Mouse (Mus musculus): ENCODE measurements around the gene Paqr5. TPM values are rescaled to one million over a fixed set of nuclear protein-coding genes. Genes with fewer than 3 reads are reported as not detected.

The Paqr5 gene
- 20.5 and 30.6 TPM in 2 replicates for polyA plus RNA-seq (2015; fragmentation: Nextera tagmentation; extraction: Ambion mirVana)

DNA sequence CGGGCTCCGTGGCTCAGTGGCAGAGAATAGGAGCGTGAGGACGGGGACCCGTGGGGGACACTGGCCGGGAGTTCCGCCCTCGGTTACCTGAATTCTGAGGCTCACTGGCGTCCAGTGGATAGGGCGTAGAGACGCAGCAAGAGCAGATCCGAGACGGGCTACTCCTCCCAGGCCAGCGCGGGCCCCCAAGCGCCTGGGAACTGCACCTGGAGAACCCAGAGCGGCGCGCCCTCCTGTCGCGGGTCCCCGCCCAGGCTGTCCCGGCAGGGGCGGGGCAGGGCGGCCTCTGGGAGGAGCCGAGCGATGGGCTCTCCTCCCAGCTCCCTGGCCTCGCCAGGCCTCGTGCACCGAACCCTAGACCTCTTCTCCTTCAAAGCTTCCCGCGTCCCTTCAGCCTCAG lies at the start of gene Paqr5:
Gene Paqr5 (minus strand): TSS at position 257 of the 400 bp plus-strand sequence.
- Histone ChIP-seq H3K9me3 (no peaks in the 10 kb centered on the region), H3K36me3 (no peaks in the 10 kb centered on the region), H3K9ac (peak within 1 kb of the TSS; percentile 23; the same call in 1 of the 2 replicates), H3K27me3 (replicated peaks) (peaks cover 5% of the 10 kb centered on the region; the same call in 1 of the 2 replicates), H3K4me2 (peak within 1 kb of the TSS; percentile 88), H3K27ac (0 out of 2 replicates have a peak within 1 kb of the TSS, but pooled peaks have one; percentile 18), H3K4me1 (peaks cover 18% of the 10 kb centered on the region), H3K4me3 (replicated peaks) (peak within 1 kb of the TSS; percentile 49)
- WGBS, result 0% methylated on average over 32 of the region's 32 CpGs
- peak; percentile 88 for ATAC-seq (ENCODE audit: insufficient read depth, low FRiP score, low read depth)

DNA sequence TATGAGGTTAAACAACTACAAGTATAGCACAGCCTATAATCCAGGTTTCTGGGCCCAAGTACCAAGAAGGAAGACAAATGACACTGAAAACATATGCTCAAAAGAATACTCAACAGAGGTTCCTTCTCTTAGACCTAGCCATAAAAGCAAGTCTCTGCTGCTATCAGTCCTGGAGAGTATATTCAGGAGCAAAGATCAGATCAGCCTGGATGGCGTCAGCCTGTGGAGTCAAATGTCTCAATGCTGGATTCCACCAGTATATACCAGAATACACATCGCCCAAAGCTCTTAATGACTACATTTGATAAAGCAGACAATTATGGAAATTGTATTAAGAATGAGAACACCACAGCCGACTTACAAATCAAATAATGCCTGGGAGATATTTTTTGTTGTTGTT lies 35.6 kb upstream of the Paqr5 start:
- Histone ChIP-seq H3K9me3 (no peaks in the 10 kb centered on the region), H3K4me1 (no peaks in the 10 kb centered on the region), H3K9ac (no peak overlapping the region), H3K36me3 (peaks cover 2% of the 10 kb centered on the region; the same call in 1 of the 2 replicates), H3K27ac (no peak overlapping the region), H3K4me2 (no peak overlapping the region), H3K27me3 (replicated peaks) (no peaks in the 10 kb centered on the region), H3K4me3 (replicated peaks) (no peak overlapping the region)
- 85% methylated on average over 3 of the region's 3 CpGs for WGBS
- ATAC-seq (ENCODE audit: insufficient read depth, low FRiP score, low read depth), result no peak

DNA sequence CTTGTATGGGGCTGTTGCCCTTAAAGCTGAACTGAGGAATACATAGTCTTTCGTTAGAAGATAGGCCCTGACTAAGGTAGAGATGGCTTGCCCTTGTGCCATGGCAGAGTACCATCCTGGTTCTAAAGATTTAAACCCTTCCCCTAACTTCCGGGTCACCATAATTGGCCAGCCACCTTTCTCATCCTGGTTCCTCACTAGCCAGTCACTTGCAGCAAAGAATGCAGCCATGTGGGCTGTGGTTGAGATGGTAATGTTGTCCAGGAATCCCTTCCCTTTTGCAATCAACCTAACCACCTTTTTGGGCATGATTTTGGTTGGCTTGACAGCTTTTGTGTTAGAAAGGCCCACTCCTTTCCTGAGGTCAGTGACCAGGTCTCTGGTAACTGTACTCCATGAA lies 33.8 kb upstream of the Paqr5 start:
- peaks cover 2% of the 10 kb centered on the region; the same call in 1 of the 2 replicates for H3K36me3 ChIP-seq

DNA sequence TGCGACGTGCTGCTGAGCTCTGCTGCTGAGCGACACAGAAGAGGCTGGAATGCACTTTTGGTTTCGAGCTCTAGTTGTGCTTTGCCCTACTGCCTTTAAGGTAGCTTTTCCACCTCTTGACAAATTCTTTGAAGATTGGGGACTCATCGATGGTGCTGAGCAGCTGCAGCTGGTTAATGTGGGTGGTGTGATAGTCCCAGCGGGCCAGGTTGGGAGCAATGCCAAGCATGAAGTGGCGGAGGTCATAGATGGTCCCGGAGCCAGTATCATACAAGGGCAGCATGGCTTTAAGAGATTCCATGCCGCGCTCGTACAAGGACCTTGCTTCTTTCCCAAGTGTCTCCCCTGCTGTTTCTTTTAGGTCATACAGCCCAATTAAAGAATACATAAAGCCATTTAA lies 33.3 kb upstream of the Paqr5 start:
- Histone ChIP-seq H3K9ac (no peak overlapping the region), H3K36me3 (peaks cover 2% of the 10 kb centered on the region; the same call in 1 of the 2 replicates), H3K4me3 (replicated peaks) (no peak overlapping the region), H3K27ac (no peak overlapping the region), H3K4me1 (no peaks in the 10 kb centered on the region), H3K9me3 (no peaks in the 10 kb centered on the region), H3K27me3 (replicated peaks) (no peaks in the 10 kb centered on the region), H3K4me2 (no peak overlapping the region)
- 87% methylated on average over 11 of the region's 11 CpGs for WGBS
- no peak for ATAC-seq (ENCODE audit: insufficient read depth, low FRiP score, low read depth)

More for the DNA sequence above, 33.8 kb upstream of the Paqr5 start:
- Histone ChIP-seq H3K4me1 (no peaks in the 10 kb centered on the region), H3K9me3 (no peaks in the 10 kb centered on the region), H3K4me2 (no peak overlapping the region), H3K9ac (no peak overlapping the region), H3K27me3 (replicated peaks) (no peaks in the 10 kb centered on the region), H3K27ac (no peak overlapping the region), H3K4me3 (replicated peaks) (no peak overlapping the region)
- 92% methylated on average over 2 of the region's 2 CpGs for WGBS
- no peak for ATAC-seq (ENCODE audit: insufficient read depth, low FRiP score, low read depth)

DNA sequence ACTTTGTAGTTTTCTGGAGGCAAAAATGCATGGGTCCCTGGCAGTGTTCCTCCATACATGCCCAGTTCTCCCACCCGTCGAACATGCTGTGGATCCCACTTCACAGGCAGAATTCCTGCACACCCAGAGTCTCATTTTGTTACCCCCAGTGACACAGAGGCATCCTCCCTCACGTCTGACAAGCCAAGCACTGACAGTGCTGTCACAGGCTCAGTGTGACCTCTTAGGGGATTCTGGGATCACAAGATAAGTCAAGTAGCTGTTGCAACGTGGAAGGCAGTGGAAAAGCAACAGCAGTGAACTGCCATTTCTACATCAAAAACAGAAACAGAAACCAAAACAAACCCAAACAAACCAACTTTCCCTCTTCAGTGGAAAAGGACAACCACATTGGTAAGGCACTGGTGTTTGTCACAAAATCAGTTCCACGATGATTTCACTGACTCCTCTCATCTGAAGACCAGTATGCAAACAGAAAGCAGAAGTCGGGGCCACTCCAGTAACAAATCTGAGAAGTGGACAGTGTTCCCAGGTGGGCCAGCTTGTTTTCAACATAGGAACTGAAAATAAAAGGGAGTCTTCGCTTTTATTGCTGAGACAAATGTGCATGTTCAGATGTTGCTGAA lies 31.3 kb upstream of the Paqr5 start:
- Histone ChIP-seq H3K4me3 (replicated peaks) (no peak overlapping the region), H3K4me2 (no peak overlapping the region), H3K9me3 (no peaks in the 10 kb centered on the region), H3K4me1 (no peaks in the 10 kb centered on the region), H3K9ac (no peak overlapping the region), H3K36me3 (peaks cover 2% of the 10 kb centered on the region; the same call in 1 of the 2 replicates), H3K27me3 (replicated peaks) (no peaks in the 10 kb centered on the region), H3K27ac (no peak overlapping the region)
- 73% methylated on average over 7 of the region's 7 CpGs for WGBS
- ATAC-seq (ENCODE audit: insufficient read depth, low FRiP score, low read depth), result no peak

DNA sequence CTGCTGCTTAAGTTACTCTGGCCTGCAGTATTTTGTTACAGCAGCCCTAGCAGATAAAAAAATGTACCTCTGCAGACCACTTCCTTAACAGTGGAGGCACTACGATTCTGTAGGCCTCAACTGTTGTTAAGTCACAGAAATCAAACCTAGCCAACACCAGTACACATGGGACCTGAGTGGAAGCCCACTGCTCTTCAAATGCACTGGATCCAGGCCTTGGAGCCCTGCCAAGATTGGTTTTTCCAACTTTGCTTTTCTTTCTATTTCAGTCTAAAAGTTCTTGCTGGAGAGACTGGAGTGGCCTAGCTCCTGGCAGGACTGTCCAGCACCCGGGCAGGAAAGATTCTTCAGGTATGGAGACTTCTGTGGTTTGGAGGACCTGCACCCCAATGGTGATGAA lies 29.6 kb upstream of the Paqr5 start:
- no peaks in the 10 kb centered on the region for H3K4me1 ChIP-seq
- H3K4me2 ChIP-seq, result no peak overlapping the region
- WGBS, result 87% methylated on average over 2 of the region's 2 CpGs
- H3K27me3 ChIP-seq (replicated peaks), result no peaks in the 10 kb centered on the region
- H3K36me3 ChIP-seq, result peaks cover 2% of the 10 kb centered on the region; the same call in 1 of the 2 replicates
- H3K9ac ChIP-seq, result no peak overlapping the region
- no peaks in the 10 kb centered on the region for H3K9me3 ChIP-seq
- no peak for ATAC-seq (ENCODE audit: insufficient read depth, low FRiP score, low read depth)
- no peak overlapping the region for H3K27ac ChIP-seq
- no peak overlapping the region for H3K4me3 ChIP-seq (replicated peaks)

DNA sequence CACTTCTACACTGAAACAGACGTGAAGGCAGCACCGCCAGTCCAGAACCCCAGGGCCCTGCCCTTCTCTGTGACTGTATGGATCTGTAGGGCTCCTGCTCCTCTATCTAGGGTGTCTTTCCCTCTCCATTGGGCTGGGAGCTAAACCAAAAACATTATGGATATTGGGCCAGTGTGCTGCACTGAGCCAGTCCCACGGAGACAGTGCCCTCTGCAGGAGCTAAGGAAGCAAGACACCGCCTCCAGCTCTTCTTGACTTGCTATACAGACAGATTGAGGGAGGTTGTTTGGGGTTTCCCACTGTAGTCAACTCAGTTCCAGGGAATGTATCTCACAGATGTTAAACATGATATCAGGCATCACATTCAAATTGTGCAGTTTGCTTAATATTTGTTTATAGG lies 24.1 kb upstream of the Paqr5 start:
- no peak overlapping the region for H3K27ac ChIP-seq
- H3K4me1 ChIP-seq, result no peaks in the 10 kb centered on the region
- no peak overlapping the region for H3K9ac ChIP-seq
- no peaks in the 10 kb centered on the region for H3K27me3 ChIP-seq (replicated peaks)
- H3K4me2 ChIP-seq, result no peak overlapping the region
- H3K9me3 ChIP-seq, result no peaks in the 10 kb centered on the region
- no peak for ATAC-seq (ENCODE audit: insufficient read depth, low FRiP score, low read depth)
- no peaks in the 10 kb centered on the region for H3K36me3 ChIP-seq
- H3K4me3 ChIP-seq (replicated peaks), result no peak overlapping the region
- 45% methylated on average over 4 of the region's 4 CpGs for WGBS

DNA sequence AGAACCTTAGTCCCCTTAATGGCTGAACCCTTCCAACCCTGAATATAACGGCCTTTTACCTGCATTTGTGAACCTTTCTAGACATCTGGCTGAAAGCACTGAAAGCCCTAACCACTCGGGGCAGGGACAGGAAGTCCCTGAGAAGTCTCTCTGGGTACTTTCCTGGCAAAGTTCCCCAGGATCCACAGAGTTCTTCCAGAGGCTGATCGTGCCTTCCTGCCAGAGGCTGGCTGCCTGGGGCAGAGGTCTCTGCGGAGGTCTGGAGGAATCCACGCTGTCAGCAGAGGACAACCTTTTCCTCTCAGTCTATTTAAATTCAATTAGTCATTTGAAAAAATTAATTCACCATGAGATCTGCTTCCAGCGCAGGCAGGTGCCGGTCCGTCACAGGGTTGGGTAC lies 22.5 kb upstream of the Paqr5 start:
- Histone ChIP-seq H3K9me3 (no peaks in the 10 kb centered on the region), H3K27ac (no peak overlapping the region), H3K4me2 (no peak overlapping the region), H3K36me3 (no peaks in the 10 kb centered on the region), H3K9ac (no peak overlapping the region), H3K4me3 (replicated peaks) (no peak overlapping the region), H3K27me3 (replicated peaks) (no peaks in the 10 kb centered on the region), H3K4me1 (no peaks in the 10 kb centered on the region)
- no peak for ATAC-seq (ENCODE audit: insufficient read depth, low FRiP score, low read depth)
- 61% methylated on average over 8 of the region's 8 CpGs for WGBS

DNA sequence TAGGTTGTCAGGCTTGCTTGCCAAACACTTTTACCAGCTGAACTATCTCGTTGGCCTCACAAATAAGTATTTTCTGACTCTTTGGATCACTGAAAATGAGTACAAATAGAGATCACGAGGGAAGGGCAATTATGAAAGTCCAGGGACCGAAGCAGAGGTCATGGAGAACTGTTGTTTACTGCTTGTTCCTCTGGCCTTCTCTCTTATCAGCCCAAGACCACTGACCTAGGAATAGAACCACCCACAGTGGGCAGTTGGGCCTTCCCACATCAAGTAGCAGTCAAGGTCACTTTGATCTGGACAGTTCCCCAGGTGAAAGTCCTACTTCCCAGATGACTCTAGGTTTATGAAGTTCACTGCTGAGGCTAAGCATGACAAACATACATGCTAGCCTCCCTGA lies 15.5 kb upstream of the Paqr5 start:
- Histone ChIP-seq H3K4me2 (no peak overlapping the region), H3K9ac (no peak overlapping the region), H3K36me3 (no peaks in the 10 kb centered on the region), H3K27me3 (replicated peaks) (no peaks in the 10 kb centered on the region), H3K27ac (no peak overlapping the region), H3K4me3 (replicated peaks) (no peak overlapping the region), H3K9me3 (no peaks in the 10 kb centered on the region), H3K4me1 (peaks cover 3% of the 10 kb centered on the region; the same call in 1 of the 2 replicates)
- WGBS, result 81% methylated on average over 3 of the region's 3 CpGs
- no peak for ATAC-seq (ENCODE audit: insufficient read depth, low FRiP score, low read depth)

DNA sequence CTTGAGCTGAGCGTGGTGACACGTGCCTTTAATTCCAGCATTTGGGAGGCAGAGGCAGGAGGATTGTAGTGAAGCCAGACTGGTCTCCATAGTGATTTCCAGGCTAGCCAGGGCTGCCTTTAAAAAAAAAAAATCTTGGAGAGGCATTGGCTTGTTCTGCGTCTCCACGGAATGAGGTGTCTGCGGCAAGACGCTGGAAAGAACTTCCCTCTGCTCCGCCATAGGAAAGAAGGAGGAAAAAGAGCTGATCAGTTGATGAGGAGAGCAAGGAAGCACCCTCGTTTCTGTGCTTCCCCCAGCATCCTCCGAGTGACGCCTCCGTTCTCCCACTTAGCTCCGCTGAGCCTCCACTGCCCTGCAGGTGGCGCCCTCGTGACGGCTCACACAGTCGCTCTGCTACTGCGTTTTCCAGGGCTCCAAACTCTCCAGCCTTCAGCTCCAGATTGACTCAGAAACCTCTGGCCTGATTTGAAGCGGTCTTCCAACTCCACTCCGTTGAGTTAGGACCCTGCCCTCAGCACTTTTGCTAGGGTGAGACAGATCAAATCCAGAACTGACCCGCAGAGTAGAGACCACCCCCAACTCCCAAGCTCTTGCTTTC lies 13.5 kb upstream of the Paqr5 start:
- 7% methylated on average over 20 of the region's 20 CpGs for whole genome bisulfite sequencing
- H3K27ac ChIP-seq, result no peak overlapping the region
- no peak overlapping the region for H3K9ac ChIP-seq
- peak overlapping the region; percentile 34; the same call in 1 of the 2 replicates for H3K4me2 ChIP-seq
- H3K27me3 ChIP-seq (replicated peaks), result no peaks in the 10 kb centered on the region
- H3K4me3 ChIP-seq (replicated peaks), result no peak overlapping the region
- H3K9me3 ChIP-seq, result no peaks in the 10 kb centered on the region
- ATAC-seq (ENCODE audit: insufficient read depth, low FRiP score, low read depth), result no peak
- peaks cover 3% of the 10 kb centered on the region; the same call in 1 of the 2 replicates for H3K4me1 ChIP-seq
- H3K36me3 ChIP-seq, result no peaks in the 10 kb centered on the region

DNA sequence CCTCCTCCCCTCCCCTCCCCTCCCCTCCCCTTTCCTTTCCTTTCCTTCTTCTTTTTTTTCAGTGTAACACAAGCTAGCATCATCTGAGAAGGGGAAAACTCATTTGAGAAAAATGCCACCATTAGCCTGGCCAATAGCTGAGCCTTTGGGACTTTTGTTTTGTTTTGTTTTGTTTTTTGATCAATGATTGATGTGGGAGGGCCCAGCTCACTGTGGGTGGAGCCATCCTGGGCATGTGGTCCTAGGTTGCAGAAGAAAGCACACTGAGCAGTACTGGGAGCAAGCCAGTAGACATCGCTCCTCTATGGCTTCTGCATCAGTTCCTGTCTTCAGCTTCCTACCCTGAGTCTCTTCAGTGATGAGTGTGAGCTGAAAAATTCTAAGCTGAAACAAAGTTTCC lies 9.2 kb upstream of the Paqr5 start:
- Histone ChIP-seq H3K27ac (no peak overlapping the region), H3K27me3 (replicated peaks) (no peaks in the 10 kb centered on the region), H3K4me1 (peaks cover 3% of the 10 kb centered on the region; the same call in 1 of the 2 replicates), H3K36me3 (no peaks in the 10 kb centered on the region), H3K4me2 (no peak overlapping the region), H3K4me3 (replicated peaks) (no peak overlapping the region), H3K9ac (no peak overlapping the region), H3K9me3 (no peaks in the 10 kb centered on the region)
- 93% methylated on average over 1 of the region's 1 CpGs for WGBS
- ATAC-seq (ENCODE audit: insufficient read depth, low FRiP score, low read depth), result no peak

DNA sequence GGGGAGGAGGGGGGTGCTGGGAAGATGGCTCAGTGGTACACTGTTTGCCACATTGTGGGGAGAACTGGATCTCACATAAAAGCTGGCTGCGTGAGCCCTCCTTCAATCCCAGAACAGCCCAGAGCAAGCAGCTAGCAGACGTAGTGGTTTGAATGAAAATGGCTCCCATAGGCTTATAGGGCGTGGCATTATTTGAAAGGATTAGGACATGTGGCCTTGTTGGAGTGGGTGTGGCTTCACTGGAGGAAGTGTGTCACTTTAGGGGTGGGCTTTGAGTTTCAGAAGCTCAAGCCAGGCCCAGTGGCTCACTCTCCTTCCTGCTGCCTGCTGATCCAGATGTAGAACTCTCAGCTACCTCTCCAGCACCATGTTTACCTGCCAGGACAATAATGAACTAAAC lies 5.5 kb upstream of the Paqr5 start:
- 95% methylated on average over 3 of the region's 3 CpGs for WGBS
- H3K9me3 ChIP-seq, result no peaks in the 10 kb centered on the region
- no peak overlapping the region for H3K9ac ChIP-seq
- no peak overlapping the region for H3K4me2 ChIP-seq
- no peaks in the 10 kb centered on the region for H3K36me3 ChIP-seq
- ATAC-seq (ENCODE audit: insufficient read depth, low FRiP score, low read depth), result no peak
- H3K4me3 ChIP-seq (replicated peaks), result no peak overlapping the region
- peaks cover 2% of the 10 kb centered on the region for H3K4me1 ChIP-seq
- 0 out of 2 replicates have a peak, but pooled peaks cover 2% of the 10 kb centered on the region for H3K27me3 ChIP-seq (replicated peaks)
- H3K27ac ChIP-seq, result no peak overlapping the region

All from stomach, embryonic 15.5 days (tissue).